Mouse (Mus musculus) NIH3T3 (cell line): Measurements from ENCODE around the gene A630073D07Rik.
"Not testable (repeated sequence)": the region's sequence is repeated elsewhere in the genome, so short reads cannot be mapped to it uniquely, and the experiment has no call there.

Experiments used
- DNase-seq: peaks from one replicate; pipeline ENCODE4 v3.0.0-alpha.2; 2012; ENCODE audit warnings: low read depth

The A630073D07Rik gene

DNA sequence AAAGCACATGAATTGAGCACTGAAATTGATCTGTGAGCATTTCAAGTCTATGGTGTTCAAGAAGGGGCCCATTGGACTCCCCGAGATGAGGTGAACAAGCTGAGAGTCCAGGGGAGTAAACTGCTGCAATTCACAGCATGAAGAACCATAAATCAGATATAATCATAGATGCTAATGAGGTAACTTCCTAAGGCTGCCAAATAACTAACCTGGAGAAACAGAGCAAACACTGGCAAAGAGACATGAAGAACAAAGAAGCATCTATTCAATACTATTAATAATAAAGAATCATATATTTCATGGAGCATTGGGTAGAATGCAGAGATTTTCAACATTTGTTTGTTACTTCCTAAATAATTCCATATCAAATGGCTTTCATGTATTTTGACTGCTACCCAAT lies at the start of gene A630073D07Rik:
Gene A630073D07Rik (minus strand): TSS at position 101 of the 400 bp plus-strand sequence.
- DNase-seq, result no peak

DNA sequence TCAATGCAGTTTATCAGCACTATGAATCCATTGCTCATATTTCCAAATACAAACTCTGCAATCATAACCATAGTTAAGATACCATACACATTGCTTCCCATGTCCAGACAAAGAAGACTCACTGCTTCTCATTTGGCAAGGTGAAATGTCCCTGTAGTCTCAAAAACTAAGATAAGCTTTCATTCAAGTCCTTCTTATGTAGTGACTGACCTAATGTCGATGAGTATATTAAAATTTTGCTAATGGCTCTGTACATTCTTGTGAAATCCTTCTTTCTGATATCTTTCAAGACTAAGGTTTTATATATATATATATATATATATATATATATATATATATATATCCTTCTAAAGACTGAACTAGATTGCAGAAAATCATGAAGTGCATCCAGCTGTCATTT lies 49.6 kb upstream of the A630073D07Rik start, which contains the start of gene Tas2r121:
Gene Tas2r121 (minus strand): TSS at position 101 of the 400 bp plus-strand sequence.
- DNase-seq, result no peak

DNA sequence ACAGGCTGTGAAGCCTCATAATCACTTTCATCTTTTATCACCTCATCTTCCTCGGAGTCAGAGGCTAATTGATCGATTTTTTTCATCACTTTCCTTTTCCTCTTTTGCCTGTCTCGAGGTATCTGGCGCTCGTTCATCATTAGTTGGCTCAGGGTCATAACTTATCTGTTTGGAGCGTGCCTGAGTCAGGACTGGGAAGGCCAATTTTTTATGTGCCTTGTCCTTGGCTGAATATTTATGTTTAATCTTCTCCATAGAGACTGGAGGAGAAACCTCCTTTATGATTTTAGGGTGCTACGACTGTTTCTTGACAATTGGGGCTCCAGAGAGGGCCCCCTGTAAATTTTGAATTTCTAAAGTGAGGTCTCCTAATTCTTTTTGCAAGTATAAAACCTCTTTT lies 40.3 kb upstream of the A630073D07Rik start:
- DNase-seq, result not testable (repeated sequence)

DNA sequence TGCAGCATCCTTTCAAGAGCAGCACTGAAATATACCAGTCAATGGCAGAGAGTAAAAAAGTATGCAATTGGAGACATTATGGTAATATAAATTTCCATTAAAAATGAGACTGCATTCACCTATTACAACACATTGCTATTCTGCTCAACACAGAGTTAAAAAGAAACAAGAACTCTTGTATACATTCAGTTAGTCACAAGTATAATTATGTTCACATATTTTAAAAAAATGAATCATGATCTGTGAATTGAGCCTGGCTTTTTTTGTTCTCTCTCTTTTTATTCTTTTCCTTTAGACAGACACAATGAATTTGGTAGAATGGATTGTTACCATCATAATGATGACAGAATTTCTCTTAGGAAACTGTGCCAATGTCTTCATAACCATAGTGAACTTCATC lies 5.3 kb upstream of the A630073D07Rik start, which contains the start of gene Tas2r120:
Gene Tas2r120 (plus strand): TSS at position 301 of the 400 bp plus-strand sequence.
- DNase-seq, result no peak

DNA sequence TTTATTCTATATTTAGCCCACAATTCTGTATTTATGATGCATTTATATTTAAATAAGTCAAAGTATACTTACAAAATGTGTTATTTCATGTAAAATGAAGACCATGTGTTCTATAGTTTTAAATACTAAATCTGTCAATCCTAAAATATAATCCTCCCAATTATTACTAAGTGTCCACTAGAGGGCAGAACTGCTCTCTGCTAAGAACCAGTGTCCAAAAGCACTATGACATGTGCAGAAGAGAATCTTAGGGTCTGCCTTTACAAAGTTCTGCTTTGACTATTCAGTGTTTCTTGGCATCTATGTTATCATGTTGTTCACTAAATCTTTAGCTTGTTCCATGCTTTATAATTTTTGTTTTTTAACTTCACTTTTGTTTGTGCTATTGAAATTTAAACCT lies 1.9 kb downstream of the A630073D07Rik start:
- peak; percentile 20 for DNase-seq

DNA sequence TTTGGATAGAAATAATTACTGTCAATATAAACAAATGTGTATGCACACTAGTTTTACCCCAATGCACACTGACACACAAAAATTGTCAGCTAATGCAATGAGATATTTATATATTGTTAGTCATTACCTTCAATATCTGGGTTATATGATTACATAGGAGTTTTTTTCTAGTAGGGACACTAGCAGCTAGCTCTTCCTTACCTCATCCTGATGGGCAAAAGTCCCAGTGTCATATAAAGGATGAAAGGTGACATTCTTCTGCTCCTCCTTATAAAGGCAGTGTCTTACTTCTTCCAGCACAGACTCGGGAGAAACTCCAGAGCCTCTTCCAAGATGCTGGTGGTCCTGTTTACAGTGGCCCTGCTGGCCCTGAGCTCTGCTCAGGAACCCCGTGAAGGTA lies 55.7 kb downstream of the A630073D07Rik start, which contains the start of gene Prp2:
Gene Prp2 (plus strand): TSS at position 301 of the 400 bp plus-strand sequence.
- DNase-seq, result not testable (repeated sequence)
